Mouse (Mus musculus): ENCODE data around the gene Gtf2f2.
A peak's percentile ranks its signal among the peaks of the same experiment; 100 is the strongest.
"Not testable (repeated sequence)": the region's sequence is repeated elsewhere in the genome, so short reads cannot be mapped to it uniquely, and the experiment has no call there.

Gene Gtf2f2

DNA sequence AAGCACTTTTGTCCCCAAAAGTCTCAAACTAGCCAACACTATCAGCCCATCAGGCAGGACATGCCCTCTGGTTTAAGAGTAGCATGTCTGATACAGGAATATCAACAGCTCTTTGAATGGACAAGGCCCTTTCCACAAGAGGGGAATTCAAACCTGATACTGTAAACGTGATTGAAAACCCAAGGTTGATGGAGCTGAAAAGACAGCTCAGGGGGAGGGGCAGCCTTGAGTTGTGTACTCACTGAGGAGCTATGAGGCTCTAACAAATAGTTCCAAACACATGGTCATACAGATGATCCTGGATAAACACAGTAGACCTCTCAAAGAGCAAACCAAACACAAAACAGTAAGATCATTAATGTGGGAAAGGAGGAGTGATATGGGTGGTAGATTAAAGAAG, 12.6 kb downstream of the Gtf2f2 start:
- no peak for DNase-seq (ENCODE audit: low read depth, low spot score)

DNA sequence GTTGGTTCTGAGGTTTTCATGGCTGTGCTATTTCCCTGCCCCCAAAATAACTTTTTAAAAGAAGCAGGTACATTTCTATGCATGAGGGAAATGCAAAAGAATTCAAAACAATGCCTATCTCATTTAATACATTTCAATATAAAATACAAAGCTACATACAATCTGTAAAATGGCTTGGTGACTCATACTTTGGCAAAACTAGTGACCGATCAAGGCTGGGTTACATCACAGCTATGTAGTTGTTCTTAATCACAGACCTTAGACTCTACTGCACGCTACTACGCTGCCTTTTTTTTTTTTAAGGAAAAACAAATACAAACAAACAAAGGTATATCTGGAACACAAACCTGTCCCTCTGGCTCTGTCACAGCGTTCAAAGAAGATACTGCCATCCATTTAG, 18.3 kb downstream of the Gtf2f2 start:
- DNase-seq (ENCODE audit: low read depth, low spot score) = no peak

DNA sequence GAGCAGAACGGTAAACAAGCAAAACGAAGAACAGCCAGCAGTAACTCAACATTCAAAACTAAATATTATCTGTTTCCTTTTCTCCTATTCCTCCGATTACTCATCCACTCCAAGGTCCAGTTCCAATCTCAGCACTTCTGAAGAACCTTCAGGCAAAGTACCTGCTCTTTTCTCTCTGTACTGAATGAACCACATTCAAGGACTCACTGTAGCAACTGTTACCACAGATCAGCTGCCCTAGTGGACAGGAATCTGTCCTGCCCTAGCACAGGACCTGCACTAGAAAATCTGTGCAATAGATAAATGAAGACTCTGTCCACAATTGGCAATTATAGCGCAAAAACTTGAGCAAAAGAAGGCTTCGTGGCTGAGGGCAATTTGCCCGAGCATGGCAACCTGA, 19.7 kb downstream of the Gtf2f2 start:
- no peak for DNase-seq (ENCODE audit: low read depth, low spot score)

DNA sequence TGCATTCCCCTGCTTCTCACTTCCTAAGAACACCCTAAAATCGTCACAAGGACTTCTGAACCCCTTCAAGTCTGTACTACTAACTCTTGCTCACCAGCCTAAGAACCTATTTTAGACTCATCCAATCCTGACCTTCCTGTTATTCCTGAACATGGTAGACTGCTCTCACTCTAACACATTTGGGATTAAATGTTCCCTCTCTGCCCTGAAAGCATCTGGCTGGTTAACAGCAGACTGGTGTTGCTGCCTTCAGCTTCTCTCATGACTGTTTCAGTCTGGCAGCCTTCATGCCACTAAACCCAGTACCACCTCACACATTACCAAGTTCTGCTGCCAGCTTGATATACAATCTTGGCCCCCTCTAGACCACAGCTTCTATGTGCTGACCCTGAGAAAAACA, 21.5 kb downstream of the Gtf2f2 start:
- DNase-seq (ENCODE audit: low read depth, low spot score) = no peak

DNA sequence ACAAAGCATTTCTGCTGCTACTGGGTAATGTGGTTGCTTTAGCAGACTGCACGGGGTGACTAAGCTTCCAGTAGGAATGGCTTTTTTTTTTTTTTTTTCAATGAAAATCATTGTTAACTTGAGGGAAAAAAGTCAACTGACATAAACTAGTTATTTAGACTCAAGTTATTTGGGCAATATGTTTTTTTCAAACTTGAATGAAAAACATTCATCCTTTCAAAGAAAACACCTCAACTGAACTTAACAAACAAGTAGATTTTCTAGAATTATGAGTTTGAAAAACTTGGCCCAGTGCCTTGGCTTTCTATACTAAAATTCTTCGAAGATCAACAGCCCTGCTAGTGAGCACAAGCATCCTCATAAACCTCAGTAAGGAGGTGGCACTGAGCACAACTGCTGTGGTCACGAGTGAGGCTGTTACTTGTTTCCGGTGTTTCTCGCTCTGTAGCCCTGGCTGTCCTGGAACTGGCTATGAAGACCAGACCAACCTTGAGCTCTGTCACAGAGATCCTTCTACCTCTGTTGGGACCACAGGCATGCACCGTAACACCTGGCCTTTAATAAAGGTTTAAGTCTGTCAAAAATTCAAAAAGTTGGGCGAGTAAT, 23.7 kb downstream of the Gtf2f2 start:
- no peak for DNase-seq (ENCODE audit: low read depth, low spot score)

DNA sequence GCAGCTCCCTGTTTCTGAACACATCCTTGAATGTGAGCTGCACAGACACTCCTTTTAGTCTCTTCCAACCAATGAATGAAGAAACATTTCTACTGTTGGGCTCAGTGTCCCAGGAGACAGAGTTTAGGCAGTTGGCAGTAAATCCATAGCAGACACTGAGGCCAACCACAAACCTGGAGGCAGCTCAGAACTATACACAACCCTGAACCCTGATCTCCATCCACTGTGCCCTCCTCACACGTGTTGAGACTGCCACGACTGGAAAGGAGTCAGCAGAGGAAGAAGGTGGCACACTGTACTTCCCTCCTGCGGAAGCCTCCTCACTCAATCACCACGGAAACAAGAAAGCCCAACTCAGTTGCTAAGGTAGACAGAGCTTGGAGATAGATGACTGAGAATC, 25.6 kb downstream of the Gtf2f2 start:
- DNase-seq (ENCODE audit: low read depth, low spot score) = no peak

DNA sequence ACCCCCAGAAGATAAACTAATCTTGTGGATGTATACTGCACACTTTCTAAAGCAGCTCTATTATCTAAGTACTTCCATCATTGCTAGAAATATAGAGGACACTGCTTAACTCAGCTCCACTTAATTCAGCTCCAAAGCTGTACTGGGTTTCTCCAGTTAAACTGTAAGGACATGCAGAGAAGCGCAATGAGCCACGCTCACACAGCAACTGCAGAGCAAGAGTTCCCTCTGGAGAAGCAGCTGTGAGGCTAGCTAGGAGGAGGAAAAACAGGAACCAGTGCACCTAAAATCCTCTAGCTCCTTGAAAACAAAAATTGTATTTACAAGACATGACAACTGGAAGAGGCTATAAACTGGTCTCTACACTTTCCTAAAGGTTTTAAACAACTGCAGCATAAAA, 26.8 kb downstream of the Gtf2f2 start:
- DNase-seq (ENCODE audit: low read depth, low spot score) = no peak

DNA sequence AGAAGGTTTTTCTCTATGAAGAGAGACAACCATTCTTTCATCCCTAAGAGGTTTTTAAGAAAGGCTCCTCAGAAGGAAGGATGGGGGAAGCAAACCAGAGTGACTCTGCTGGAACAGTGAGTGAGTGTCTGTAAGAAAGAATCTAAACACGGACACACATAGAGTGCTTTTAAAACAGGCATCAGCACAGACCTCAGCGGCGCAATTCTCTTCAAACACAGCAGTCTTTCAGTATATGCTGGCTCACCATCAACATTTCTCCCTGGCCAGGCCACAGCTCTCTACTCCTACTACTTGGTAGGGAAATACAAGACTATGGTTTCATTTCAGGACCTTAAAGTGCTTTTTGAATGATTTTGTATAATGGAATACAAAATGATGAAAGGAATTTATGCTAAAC, 29.4 kb downstream of the Gtf2f2 start:
- no peak for DNase-seq (ENCODE audit: low read depth, low spot score)

DNA sequence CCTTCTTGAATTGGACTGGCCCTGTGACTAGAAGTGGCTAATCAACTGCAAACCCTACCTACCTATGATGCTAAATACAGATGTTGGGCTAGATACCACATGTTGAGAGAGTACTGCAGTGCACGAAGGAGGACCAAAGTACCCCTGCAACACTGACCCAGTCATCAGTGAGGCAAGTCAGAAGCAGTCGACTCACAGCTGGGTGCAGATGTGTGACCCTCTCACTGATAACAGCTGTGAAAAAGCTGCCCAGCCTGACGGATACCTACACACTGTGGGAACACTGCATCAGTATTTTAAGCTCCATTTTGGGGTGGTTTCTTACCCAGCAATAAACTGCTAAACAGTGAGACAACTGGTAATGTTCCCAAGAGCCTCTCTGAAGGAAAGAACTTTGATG, 34.6 kb downstream of the Gtf2f2 start:
- DNase-seq (ENCODE audit: low read depth, low spot score) = no peak

DNA sequence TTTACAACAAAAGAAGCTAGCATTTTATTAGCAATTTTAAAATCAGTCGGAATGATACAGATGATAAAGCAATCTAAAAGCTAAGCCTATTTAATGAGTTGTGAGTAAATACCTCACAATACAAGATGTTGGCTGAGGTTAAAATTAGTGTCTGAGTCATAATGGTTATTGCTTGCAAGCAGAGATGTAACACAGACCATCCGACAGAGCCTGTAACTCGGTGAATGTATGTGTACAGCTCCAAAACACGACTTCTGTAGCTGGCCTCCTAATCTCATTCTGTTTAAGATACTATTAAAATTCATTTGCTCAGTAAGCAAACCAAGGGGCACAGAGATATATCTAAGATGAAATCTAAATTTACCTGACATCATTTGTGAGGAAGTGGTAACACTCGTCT, 43.4 kb downstream of the Gtf2f2 start:
- no peak for DNase-seq (ENCODE audit: low read depth, low spot score)

DNA sequence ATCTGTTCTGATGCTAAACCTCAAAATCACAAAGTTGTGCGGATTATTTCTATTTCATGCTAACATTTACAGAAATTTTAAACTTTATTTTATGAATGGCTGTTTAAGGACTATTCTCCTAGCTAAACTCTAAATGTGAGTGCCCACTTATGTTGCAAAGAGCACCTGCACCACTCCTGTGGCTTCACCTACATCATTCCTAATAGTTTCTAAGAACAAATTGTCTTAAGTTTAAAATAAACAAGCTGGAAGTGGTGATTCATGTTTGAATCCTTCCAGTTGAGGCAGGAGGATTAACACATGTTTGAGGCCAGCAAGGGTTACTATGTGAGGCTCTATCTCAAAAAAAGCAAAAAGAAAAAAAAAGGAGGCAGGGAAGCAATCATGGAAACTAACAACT, 46.2 kb downstream of the Gtf2f2 start:
- no peak for DNase-seq (ENCODE audit: low read depth, low spot score)

DNA sequence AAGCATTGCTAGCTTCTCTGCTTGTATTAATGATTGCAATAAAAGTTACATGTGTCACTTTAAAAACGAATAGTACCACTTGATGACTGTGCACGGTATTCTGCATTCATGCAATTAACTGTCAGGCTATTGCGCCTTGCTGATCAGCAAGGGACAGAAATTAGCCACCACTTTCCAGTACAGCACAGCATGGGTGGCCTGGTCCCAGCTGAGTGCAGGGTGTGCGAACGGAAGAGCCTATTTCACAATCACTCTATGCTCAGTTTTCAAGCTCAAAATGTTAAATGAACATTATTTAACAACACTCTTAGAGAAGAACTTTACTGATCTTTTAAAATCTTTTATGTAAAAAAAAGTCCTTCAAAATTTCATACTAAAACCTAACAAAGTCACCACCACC, 46.7 kb downstream of the Gtf2f2 start:
- DNase-seq (ENCODE audit: low read depth, low spot score) = no peak

DNA sequence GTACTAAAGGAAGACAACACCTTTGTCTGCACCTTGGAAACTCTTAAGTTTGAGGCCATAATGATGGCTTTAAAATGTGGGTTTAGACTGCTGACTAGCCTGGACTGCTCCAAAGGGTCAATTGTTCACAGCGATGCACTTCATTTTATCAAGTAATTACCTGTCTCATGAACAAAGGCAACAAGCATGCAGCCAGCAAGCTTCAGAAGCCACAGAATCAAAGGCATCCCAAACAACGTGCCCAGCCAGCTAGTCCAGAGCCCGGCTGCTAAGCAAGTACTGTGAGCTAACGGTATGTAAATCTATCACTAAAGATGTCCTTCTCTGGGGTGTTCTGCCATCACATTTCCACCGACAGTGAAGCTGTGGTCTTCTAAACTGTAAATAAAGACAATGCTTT, 47.5 kb downstream of the Gtf2f2 start:
- no peak for DNase-seq (ENCODE audit: low read depth, low spot score)

DNA sequence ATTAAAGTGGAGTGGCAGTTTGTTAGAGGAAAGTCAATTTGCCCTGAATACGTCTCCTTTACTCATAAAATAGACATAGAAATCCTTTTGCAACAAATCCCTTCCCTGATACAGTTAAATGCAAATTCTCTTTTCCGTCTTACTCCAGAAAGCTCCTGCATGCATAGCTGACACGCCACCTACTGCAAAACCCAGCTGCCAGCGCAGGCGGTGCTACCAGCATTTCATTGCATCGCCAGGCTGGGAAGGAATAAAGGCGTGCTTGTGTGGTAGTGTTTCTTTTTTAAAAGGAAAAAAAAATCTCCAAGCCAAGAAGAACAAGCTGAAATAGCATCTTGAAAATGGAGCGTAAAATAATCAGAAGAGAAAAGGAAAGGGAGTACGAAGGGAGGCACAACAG, 48.4 kb downstream of the Gtf2f2 start:
- no peak for DNase-seq (ENCODE audit: low read depth, low spot score)

DNA sequence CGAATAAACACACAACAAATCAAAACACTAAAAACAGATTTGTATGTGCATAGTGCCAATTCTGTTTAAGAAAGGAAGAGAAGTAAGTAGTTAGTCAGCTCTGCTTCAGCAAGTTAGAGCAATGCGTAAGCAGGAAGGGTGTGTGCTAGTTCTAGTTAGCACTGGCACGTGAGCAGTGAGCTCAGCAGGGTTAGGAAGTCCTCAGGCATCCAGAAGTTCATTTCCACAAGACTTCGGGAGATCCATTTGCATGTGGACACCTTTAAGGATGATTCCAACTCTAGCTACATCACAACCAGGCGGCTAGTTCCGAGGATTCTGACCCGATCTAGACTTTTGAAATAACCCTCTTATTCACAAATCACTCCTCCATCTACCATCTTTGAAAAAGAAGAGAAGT, 55.9 kb downstream of the Gtf2f2 start, which contains the start of gene Kctd4:
Kctd4 (plus strand) TSS at position 244 of the 400 bp plus-strand sequence.
- DNase-seq (ENCODE audit: low read depth, low spot score) = no peak

DNA sequence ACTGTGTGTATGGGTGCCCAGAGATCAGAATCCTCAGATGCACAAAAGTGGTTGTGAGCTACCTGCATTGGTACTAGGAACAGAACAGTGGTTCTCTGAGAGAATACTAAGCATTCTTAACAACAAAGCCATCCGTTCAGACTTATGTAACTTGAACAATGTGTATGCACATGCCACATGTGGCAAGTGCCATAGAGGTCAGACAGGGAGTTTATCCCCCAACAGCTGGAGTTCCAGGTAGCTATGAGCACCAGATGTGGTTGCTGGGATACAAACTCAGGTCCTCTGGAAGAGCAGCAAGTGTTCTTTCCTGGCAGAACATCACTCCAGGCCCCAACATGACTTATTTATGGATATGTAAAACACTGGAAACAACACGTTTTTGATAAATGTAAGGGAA, 57.7 kb downstream of the Gtf2f2 start:
- DNase-seq (ENCODE audit: low read depth, low spot score) = no peak

DNA sequence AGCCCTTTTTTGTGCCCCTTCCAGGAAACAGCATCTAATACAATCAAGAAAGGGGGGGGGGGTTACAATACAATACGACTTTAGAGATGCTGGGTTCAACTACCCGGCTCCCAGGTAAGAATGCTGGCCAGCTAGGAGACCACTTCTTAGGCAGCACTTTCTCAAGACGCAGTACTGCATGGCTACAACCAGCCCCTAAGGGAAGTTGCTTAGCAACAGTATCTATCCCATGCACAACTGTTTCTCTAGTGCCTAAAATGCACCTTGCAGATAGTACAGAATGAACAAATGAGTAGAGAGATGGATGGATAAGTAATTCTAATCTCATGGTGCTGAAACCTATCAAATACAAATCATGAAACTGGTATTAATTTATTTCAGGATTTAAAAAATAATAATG, 63.0 kb downstream of the Gtf2f2 start:
- no peak for DNase-seq (ENCODE audit: low read depth, low spot score)

DNA sequence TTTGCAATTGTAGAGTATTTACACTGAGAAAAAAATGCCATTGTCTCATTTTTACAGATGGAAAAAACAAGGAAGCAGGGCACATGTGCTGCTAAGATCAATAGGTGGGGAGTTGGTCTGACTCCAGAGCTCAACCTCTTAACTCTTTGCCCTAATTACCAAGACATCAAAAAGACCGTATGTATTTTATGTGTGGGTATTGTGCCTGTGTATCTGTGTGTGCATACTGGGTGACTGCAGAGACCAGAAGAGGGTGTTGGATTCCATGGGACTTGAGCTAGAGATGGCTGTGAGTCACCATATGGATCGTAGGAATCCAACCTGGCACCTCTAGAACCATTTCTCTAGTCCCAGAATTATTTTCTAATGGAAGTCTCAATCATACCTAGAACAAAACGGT, 68.3 kb downstream of the Gtf2f2 start:
- no peak for DNase-seq (ENCODE audit: low read depth, low spot score)

DNA sequence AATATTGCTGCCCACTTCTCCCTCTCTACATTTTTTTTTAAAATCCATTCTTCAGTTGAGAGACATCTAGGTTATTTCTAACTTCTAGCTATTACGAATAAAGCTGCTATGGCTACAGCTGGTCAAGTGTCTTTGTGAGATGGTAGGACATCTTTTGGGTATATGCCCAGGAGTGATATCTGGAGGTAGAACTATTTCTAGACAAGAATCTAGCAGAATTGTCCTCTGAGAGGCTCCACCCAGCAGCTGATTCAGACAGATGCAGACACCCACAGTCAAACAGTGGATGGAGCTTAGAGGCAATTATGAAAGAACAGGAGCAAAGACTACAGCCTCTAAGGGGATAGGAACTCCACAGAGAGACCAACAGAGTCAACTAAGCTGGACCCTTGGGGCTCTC, 69.2 kb downstream of the Gtf2f2 start:
- DNase-seq (ENCODE audit: low read depth, low spot score) = no peak

DNA sequence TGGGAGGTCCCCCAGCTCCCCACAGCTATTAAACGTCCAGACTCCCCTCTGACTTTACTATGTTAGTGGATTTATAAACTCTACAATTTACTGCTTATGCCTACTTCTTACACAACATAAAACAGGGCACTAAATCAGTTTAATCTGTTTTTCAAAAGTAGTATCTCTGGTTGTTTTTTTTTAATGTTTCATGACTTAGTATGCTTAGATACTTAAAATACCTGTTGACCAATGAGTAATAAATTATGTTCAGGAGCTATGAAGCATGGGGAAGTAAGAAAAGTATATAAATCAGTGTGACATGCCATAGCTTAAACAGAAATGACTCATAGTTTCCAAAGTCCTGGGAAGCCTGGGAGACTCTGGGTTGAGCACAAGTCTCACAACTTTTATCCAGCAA, 73.0 kb downstream of the Gtf2f2 start:
- no peak for DNase-seq (ENCODE audit: low read depth, low spot score)

DNA sequence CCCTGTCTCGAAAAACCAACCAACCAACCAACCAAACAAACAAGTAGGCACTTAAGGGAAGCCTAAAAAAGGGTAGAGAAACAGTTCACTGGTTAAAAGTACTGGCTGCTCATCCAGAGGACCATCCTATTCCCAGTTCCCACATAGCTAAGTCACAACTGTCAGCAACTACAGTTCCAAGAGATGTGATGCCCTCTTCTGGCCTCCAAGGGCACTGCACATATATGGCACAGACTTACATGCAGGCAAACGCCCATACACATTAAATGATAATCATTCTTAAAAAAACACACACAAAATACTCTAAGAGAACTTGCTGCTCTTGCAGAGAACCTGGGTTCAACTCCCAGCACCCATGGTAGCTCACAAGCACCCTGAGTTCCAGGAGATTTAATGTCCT, 76.3 kb downstream of the Gtf2f2 start:
- DNase-seq (ENCODE audit: low read depth, low spot score) = peak; percentile 13

DNA sequence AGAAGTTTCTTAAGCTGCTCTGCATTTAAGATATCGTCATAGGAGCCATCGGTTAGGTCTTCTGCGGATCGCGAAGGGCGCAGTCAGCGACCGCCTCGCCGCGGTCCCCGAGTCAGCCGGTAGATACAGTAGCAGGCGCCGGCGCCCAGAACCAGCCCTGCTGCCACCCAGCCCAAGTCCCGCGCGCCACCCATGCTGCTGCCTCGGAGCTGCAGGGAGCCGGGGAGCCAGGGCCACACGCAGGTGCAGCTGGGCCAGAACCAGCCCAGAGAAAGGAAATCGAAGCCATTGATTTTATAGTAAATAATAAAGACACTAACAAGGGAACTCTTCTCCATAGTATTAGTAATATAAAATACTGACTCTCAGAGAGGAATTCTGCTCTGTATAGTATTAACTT, 79.4 kb downstream of the Gtf2f2 start:
- no peak for DNase-seq (ENCODE audit: low read depth, low spot score)

DNA sequence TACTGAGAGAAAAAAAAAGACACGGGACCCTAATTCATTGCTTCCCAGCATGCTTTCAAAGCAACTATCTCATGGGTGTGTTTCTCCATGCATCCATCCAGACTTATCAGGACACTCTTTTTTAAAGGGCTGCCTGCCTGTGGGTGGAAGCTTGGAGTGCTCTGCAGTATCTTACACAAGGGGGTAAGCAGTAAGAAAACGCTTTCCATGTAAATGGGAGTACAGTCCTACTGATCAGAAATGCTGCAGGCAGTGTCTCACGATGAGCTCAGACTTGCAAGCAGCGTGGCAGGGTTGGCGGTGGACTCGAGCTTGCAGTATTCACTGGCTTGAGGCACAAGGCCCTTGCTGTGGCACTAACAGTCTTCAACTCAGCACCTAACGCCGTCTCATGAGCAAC, 81.0 kb downstream of the Gtf2f2 start:
- not testable (repeated sequence) for DNase-seq (ENCODE audit: low read depth, low spot score)

DNA sequence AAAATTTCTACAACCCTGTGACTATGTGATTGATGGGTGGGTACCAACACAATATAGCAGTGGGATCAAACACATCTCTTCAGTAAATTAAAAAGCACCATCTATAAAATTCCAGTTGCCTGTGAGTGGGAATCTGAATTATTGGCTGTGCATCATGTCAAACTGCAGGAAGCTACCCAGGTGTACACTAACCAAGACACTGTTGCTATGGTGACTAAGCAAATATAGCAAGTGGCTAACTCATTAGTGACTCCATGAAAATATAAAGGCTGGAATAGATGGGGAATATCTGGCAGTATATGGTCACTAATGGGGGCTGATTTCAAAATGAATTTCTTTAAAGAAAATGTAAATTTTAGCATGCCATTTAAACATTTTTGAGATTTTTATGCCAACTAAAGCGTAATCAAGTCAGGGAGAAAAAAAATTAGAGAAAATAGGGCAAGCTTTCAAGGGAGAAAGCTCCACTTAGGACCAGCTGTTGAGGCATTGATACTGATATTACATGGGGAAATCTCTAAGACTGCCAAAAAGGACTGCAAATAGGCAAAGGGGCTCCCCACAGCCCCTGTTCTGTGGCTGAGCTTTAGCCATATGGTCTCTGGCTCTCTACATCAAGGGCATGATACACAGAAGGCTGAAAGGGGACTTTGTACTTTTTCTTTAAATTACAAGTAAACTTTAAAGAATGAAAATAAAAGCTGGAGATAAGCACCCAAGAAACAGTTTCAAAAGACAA, 87.2 kb downstream of the Gtf2f2 start:
- no peak for DNase-seq (ENCODE audit: low read depth, low spot score)

All from c-Kit-negative CD71-positive TER-119-positive erythroid progenitor cells, embryonic 14.5 days (primary cell).